Mouse (Mus musculus) CH12.LX (cell line): ENCODE results near the gene Gls. TPM values are rescaled to one million over a fixed set of nuclear protein-coding genes. Genes with fewer than 3 reads are reported as not detected.

ENCODE experiments used
- DNase-seq: peaks from one replicate; pipeline ENCODE4 v3.0.0-alpha.2; 2013; ENCODE audit errors: extremely low read depth
- H3K27ac ChIP-seq: 2 replicates; pipeline ENCODE4 v1.5.1; 2012; ENCODE audit warnings: low read depth, mild to moderate bottlenecking, control low read depth, moderate library complexity; ENCODE audit not compliant: insufficient read depth
- H3K27me3 ChIP-seq: replicated peaks from 2 replicates; pipeline ENCODE3; 2012; ENCODE audit warnings: inconsistent platforms
- H3K36me3 ChIP-seq, 2 experiments: replicated peaks in 1 of 2; 2 replicates each; pipeline versions ENCODE3 to v1.6.1; 2012; ENCODE audit warnings: inconsistent platforms in 1 of 2, low read length in 1 of 2, mild to moderate bottlenecking in 1 of 2, mixed read lengths in 1 of 2, moderate library complexity in 1 of 2; ENCODE audit not compliant: control insufficient read depth in 1 of 2, insufficient read depth in 1 of 2
- H3K4me1 ChIP-seq, 2 experiments: 2 replicates each; pipeline ENCODE4 v1.6.1; 2012; ENCODE audit warnings: inconsistent platforms in 1 of 2, moderate library complexity in 1 of 2; ENCODE audit not compliant: insufficient read depth in 2 of 2, control insufficient read depth in 1 of 2
- H3K4me2 ChIP-seq: 2 replicates; pipeline ENCODE4 v1.6.1; 2012; ENCODE audit warnings: low read depth, mild to moderate bottlenecking, control low read depth; ENCODE audit not compliant: poor library complexity, insufficient read depth, severe bottlenecking
- H3K4me3 ChIP-seq, 3 experiments: fragments of 150-350 bp in 1 of 3; sonication (generic) in 1 of 3; replicated peaks in 1 of 3; 2 replicates each; pipeline versions ENCODE3 to v1.5.1; 2011 to 2012; ENCODE audit warnings: low read depth in 2 of 3, low read length in 2 of 3, mild to moderate bottlenecking in 2 of 3, moderate library complexity in 2 of 3, control low read depth in 1 of 3, improper control_type of control experiment in 1 of 3, inconsistent platforms in 1 of 3, mixed read lengths in 1 of 3; ENCODE audit not compliant: poor library complexity in 1 of 3
- H3K79me2 ChIP-seq: replicated peaks from 2 replicates; pipeline ENCODE4 v1.6.1; 2012; ENCODE audit warnings: mild to moderate bottlenecking, moderate library complexity; ENCODE audit not compliant: control insufficient read depth, poor library complexity, insufficient read depth, severe bottlenecking; ENCODE audit errors: extremely low read depth
- H3K9ac ChIP-seq: 2 replicates; pipeline ENCODE4 v1.6.1; 2012; ENCODE audit warnings: low read depth, mild to moderate bottlenecking, control low read depth, moderate library complexity; ENCODE audit not compliant: insufficient read depth
- H3K9me3 ChIP-seq: replicated peaks from 2 replicates; pipeline ENCODE3; 2012; ENCODE audit warnings: low read length, inconsistent platforms, mixed read lengths
- GABPA ChIP-seq: IDR thresholded peaks from 2 replicates; pipeline ENCODE4 v1.6.1; 2012; ENCODE audit warnings: low read depth, low read length, improper control_type of control experiment, inconsistent platforms; ENCODE audit not compliant: insufficient replicate concordance
- HCFC1 ChIP-seq: IDR thresholded peaks from 2 replicates; pipeline ENCODE4 v1.6.1; 2012; ENCODE audit warnings: low read depth, mild to moderate bottlenecking, inconsistent platforms, low read length, improper control_type of control experiment
- JUND ChIP-seq: conservative IDR thresholded peaks from 2 replicates; pipeline ENCODE4 v1.6.1; 2011; ENCODE audit warnings: low read depth, low read length, improper control_type of control experiment
- KAT2A ChIP-seq: IDR thresholded peaks from 2 replicates; pipeline ENCODE4 v1.6.1; 2012; ENCODE audit warnings: low read length, improper control_type of control experiment, inconsistent platforms; ENCODE audit not compliant: insufficient replicate concordance
- MAX ChIP-seq: IDR thresholded peaks from 2 replicates; pipeline ENCODE4 v1.6.1; 2011; ENCODE audit warnings: low read length, improper control_type of control experiment
- MEF2A ChIP-seq: IDR thresholded peaks from 2 replicates; pipeline ENCODE4 v1.6.1; 2014; ENCODE audit warnings: low read depth, mild to moderate bottlenecking, inconsistent platforms, low read length, improper control_type of control experiment, borderline replicate concordance
- NELFE ChIP-seq: IDR thresholded peaks from 2 replicates; pipeline ENCODE4 v1.6.1; 2011; ENCODE audit warnings: low read depth, low read length, improper control_type of control experiment
- NRF1 ChIP-seq: IDR thresholded peaks from 2 replicates; pipeline ENCODE4 v1.6.1; 2014; ENCODE audit warnings: low read depth, mild to moderate bottlenecking, inconsistent platforms, low read length, improper control_type of control experiment, moderate library complexity
- SIN3A ChIP-seq: IDR thresholded peaks from 2 replicates; pipeline ENCODE4 v1.6.1; 2012; ENCODE audit warnings: low read length, improper control_type of control experiment, inconsistent platforms
- TBP ChIP-seq: conservative IDR thresholded peaks from 2 replicates; pipeline ENCODE4 v1.6.1; 2011; ENCODE audit warnings: low read depth, low read length, improper control_type of control experiment
- ZC3H11A ChIP-seq: IDR thresholded peaks from 2 replicates; pipeline ENCODE4 v1.6.1; 2012; ENCODE audit warnings: low read depth, mild to moderate bottlenecking, inconsistent platforms, low read length, improper control_type of control experiment
- ZNF384 ChIP-seq: IDR thresholded peaks from 2 replicates; pipeline ENCODE4 v1.6.1; 2012; ENCODE audit warnings: low read depth, low read length, improper control_type of control experiment, inconsistent platforms
- dilution Hi-C: fragments of 300-500 bp; cut with MboI; formaldehyde crosslinking; loops from 2 replicates; pipeline ENCODE4 v1.14.3; 2020; ENCODE audit warnings: low sequenced_read_pairs; ENCODE audit not compliant: extremely low pct_unique_long_range_greater_than_20kb, extremely low pct_ligation_motif_present
- in situ Hi-C: fragments of 300-500 bp; cut with MboI; formaldehyde crosslinking; loops from 3 replicates; pipeline ENCODE4 v1.14.3; 2019; ENCODE audit warnings: low sequenced_read_pairs, low pct_ligation_motif_present, low pct_unique_long_range_greater_than_20kb, mixed read lengths
- polyA plus RNA-seq: library from polyadenylated mRNA; unstranded; fragments of >175 nt; gene quantifications from 2 replicates; pipeline ENCODE4 v1.2.1, GENCODE M21; 2012; ENCODE audit warnings: low read depth; ENCODE audit not compliant: insufficient read length
- total RNA-seq, 2 experiments: library from RNA; depleted of rRNA; stranded (reverse); fragments of 300-350 nt in 1 of 2; fragments of >200 nt in 1 of 2; gene quantifications; 2 replicates each; pipeline ENCODE4 v1.2.3; 2012 to 2014

Gene Gls
- total and polyA plus RNA-seq, 3 experiments: 107 to 182 (median 150) TPM

DNA sequence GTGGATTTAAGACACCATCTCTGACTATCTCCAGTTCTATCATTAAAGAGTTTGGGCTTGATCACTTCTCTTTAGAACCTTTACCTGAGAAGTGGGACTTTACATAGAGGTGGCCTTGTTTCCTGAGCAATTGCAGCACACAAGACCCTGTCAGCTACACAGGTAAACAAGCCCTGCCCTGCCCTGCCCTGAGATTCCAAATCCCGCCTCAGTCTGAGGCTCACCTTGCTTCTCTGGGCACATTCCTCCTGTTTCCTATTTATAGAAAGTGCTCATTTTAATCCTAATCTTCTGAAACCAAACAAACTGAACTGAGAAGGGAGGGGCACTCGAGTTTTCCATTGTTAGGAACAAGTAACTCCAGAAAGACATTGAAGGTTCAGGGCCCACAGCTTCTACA is 19.4 kb upstream of the Gls start:
- H3K27me3 ChIP-seq: no peaks in the 10 kb centered on the region
- TF ChIP-seq MAX: no peak
- no peak for TF ChIP-seq GABPA
- no peak for TF ChIP-seq NELFE
- no peak for TF ChIP-seq MEF2A
- no peak for TF ChIP-seq ZNF384
- no peak for TF ChIP-seq KAT2A
- TF ChIP-seq ZC3H11A: no peak
- TF ChIP-seq TBP: no peak
- H3K4me2 ChIP-seq: no peak overlapping the region
- no peak for DNase-seq
- no peaks in the 10 kb centered on the region for H3K79me2 ChIP-seq
- no peak overlapping the region for H3K9ac ChIP-seq
- dilution Hi-C loops: no loop called here
- H3K36me3 ChIP-seq: no peaks in the 10 kb centered on the region
- H3K9me3 ChIP-seq: no peaks in the 10 kb centered on the region
- no peak overlapping the region for H3K27ac ChIP-seq
- in situ Hi-C loops: no loop called here
- H3K4me3 ChIP-seq: no peak overlapping the region
- peaks cover 0 to 2% of the 10 kb centered on the region in 2 experiments; a peak in 1 of 4 replicates for H3K4me1 ChIP-seq

DNA sequence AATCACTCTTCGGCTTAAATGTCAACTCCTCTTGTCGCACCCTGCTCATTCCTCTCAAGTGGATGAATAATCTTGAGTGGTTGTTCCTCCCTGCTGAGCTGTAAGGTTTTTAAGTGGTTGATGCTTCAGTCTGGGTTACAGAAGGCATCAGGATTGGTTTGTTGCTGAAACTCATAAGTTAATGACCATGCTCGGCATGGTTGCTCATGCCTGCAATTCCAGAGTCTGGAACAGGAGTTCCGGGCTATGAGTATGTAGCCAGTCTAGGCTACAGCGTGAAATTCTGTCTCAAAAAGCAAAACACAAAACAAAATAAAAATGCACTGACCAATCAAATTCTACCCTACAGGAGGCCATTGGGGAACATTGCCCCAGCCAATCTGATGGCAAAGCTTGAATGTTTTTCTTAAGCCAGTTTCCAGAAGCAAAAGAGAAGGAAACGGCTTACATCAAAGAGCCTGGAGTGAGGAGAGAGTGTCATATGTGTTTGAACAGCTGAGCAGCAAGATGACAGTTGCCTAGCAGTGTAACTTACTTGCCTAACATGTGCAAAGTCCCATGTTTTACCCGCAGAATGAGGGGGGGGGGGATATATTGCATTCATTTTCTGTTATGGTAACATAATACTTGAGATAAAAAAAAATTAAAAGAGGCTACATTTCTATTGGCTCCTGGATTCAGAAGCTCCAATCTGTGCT is 18.2 kb upstream of the Gls start:
- no peak for TF ChIP-seq HCFC1
- no peaks in the 10 kb centered on the region for H3K9me3 ChIP-seq
- H3K4me2 ChIP-seq: no peak overlapping the region
- H3K27me3 ChIP-seq: no peaks in the 10 kb centered on the region
- H3K9ac ChIP-seq: no peak overlapping the region
- no peaks in the 10 kb centered on the region for H3K79me2 ChIP-seq
- peaks cover 0 to 2% of the 10 kb centered on the region in 2 experiments; a peak in 1 of 4 replicates for H3K4me1 ChIP-seq
- H3K4me3 ChIP-seq: no peak overlapping the region
- in situ Hi-C loops: no loop called here
- H3K36me3 ChIP-seq: no peaks in the 10 kb centered on the region
- no peak for DNase-seq
- dilution Hi-C loops: no loop called here
- H3K27ac ChIP-seq: no peak overlapping the region

DNA sequence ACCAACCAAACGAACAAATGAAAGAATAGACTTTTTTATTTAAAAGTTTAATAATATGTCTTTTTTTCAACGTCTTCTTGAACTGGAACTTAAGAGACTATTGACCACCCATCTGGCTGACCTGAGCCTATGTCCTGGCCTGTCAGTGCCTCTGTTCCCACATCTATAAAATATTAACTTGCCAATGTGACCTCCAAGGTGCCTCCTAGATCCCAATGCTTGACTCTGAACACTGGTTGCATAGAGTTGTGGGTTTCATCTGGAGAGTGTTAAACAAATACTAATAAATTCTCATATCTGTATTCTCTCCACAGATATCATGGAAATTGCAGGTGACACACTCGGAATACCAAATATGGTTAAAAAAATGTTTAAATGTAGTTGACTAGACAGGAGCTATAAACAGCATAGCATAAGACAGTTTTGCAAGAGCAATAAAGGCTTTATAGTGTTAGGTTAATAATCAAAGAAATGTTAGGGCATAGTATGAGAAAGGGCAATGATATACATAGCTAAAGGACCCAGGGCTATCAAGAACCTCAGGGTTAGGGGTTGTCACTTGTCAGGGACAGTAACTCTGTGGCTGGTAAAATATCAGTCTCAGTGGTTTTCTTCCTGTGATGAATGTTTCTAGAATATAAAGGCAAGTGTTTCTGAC is 16.0 kb upstream of the Gls start:
- no peak for DNase-seq
- Histone ChIP-seq H3K27ac (no peak overlapping the region), H3K4me1 (peaks cover 0 to 2% of the 10 kb centered on the region in 2 experiments; a peak in 1 of 4 replicates), H3K36me3 (no peaks in the 10 kb centered on the region), H3K9ac (no peak overlapping the region), H3K4me2 (no peak overlapping the region), H3K9me3 (no peaks in the 10 kb centered on the region), H3K79me2 (no peaks in the 10 kb centered on the region), H3K4me3 (no peak overlapping the region), H3K27me3 (no peaks in the 10 kb centered on the region)
- dilution Hi-C loops: no loop called here
- TF ChIP-seq JUND (no peak), NRF1 (no peak), NELFE (no peak), SIN3A (no peak)
- in situ Hi-C loops: no loop called here
